Mouse (Mus musculus) E14TG2a.4 (cell line): ENCODE measurements around the gene Cnpy4.

Experiments
- H3K27me3 ChIP-seq: 2 replicates; pipeline ENCODE4 v1.6.1; 2014; ENCODE audit warnings: low read length, control low read depth; ENCODE audit not compliant: insufficient read depth
- H3K36me3 ChIP-seq: 2 replicates; pipeline ENCODE4 v1.6.1; 2014; ENCODE audit warnings: low read length, control low read depth; ENCODE audit not compliant: insufficient read depth
- H3K4me1 ChIP-seq: replicated peaks from 2 replicates; pipeline ENCODE4 v1.6.1; 2014; ENCODE audit warnings: low read depth, low read length, control low read depth
- H3K4me3 ChIP-seq: replicated peaks from 2 replicates; pipeline ENCODE4 v1.5.1; 2014; ENCODE audit warnings: mild to moderate bottlenecking, low read length
- H3K9me3 ChIP-seq: 2 replicates; pipeline ENCODE4 v1.6.1; 2014; ENCODE audit warnings: low read length, control low read depth
- CTCF ChIP-seq: conservative IDR thresholded peaks from 2 replicates; pipeline ENCODE4 v1.5.1; 2014; ENCODE audit warnings: low read length
- NANOG ChIP-seq: IDR thresholded peaks from 2 replicates; pipeline ENCODE4 v1.6.1; 2014; ENCODE audit warnings: borderline replicate concordance, low read length, mixed read lengths
- POU5F1 ChIP-seq: IDR thresholded peaks from 2 replicates; pipeline ENCODE4 v1.6.1; 2014; ENCODE audit warnings: low read length, borderline replicate concordance

Gene Cnpy4

DNA sequence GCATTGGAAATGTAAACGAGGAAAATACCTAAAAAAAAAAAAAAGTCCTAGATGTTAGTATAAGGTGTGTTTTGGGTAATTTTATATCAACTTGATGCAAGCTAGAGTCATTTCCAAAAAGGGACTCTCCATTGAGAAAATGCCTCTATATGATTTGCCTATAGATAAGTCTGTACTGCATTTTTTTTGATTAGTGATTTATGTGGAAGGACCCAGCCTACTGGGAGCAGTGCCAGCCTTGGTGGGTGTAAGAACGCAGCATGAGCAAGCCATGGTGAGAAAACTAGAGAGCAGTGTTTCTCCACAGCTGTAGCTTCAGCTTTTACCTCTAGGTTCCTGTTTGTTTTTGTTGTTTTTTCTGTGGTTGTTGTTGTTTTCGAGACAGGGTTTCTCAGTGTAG lies 36.0 kb downstream of the Cnpy4 start:
- no peaks in the 10 kb centered on the region for H3K27me3 ChIP-seq
- H3K4me1 ChIP-seq = no peaks in the 10 kb centered on the region
- H3K9me3 ChIP-seq = no peaks in the 10 kb centered on the region
- no peaks in the 10 kb centered on the region for H3K36me3 ChIP-seq
- no peak overlapping the region for H3K4me3 ChIP-seq
- TF ChIP-seq POU5F1 = no peak
- TF ChIP-seq CTCF = no peak
- no peak for TF ChIP-seq NANOG

DNA sequence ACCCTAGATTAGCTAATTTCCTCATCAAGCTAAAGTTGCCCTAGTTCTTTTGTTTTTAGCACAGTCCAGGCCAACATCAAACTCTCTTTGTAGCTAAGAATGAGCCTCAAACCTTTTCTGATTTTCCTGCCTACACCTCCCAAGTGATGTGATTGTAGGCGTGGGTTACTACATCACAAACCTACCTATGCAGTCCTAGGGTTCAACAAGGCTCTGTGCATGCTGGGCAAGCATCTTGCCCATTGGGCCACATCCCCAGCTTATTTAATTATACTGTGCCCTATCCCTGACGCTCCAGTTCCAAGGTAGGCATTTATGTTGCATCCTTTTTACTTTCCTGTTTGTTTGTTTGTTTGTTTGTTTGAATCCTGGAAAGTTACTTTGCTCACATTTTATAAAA lies 38.4 kb downstream of the Cnpy4 start, which contains the start of gene Nxpe5:
Gene Nxpe5, plus strand, starts transcription at position 199 of the 400 bp plus-strand sequence.
- Histone ChIP-seq H3K36me3 (no peaks in the 10 kb centered on the region), H3K4me1 (no peaks in the 10 kb centered on the region), H3K4me3 (no peak within 1 kb of the TSS), H3K27me3 (no peaks in the 10 kb centered on the region), H3K9me3 (no peaks in the 10 kb centered on the region)
- TF ChIP-seq NANOG = no peak
- no peak for TF ChIP-seq CTCF
- no peak for TF ChIP-seq POU5F1

DNA sequence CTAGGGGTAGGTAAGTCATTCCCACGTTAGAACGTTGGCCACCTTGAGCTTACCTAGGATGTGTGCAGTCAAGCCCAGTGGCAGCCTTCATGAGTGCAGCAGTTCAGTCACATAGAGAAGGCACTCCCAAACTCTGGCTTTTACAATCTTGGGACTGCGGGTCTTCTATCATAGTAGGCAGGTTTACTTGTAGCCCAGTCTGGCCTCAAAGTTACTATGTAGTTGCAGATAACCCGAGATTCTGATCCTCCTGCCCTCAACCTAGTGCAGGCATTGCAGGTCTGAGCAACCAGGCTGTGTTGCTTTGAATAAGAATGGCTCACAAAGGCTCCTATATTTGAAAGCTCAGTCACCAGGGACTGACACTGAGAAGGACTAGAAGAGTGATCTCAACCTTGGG lies 39.2 kb downstream of the Cnpy4 start:
- Histone ChIP-seq H3K4me3 (no peak overlapping the region), H3K36me3 (no peaks in the 10 kb centered on the region), H3K4me1 (no peaks in the 10 kb centered on the region), H3K9me3 (no peaks in the 10 kb centered on the region), H3K27me3 (no peaks in the 10 kb centered on the region)
- TF ChIP-seq NANOG (no peak), POU5F1 (no peak)

DNA sequence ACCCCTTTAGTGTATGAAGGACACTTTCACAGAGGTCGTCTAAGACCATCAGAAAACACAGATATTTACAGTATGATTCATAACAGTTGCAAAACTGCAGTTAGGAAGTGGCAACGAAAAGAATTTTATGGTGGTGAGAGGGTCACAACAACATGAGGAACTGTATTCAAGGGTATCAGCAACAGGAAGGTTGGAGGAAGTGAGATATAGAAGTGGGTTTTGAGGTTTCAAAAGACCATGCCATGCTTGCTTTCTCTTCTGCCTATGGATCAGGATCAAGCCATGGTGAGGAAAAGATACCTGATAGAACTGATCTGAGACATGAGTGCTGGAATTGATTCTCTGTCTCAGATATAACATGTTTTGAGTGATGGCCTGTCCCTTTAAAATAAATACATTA lies 40.1 kb downstream of the Cnpy4 start:
- TF ChIP-seq CTCF (no peak), POU5F1 (no peak), NANOG (no peak)
- no peaks in the 10 kb centered on the region for H3K9me3 ChIP-seq
- H3K27me3 ChIP-seq = no peaks in the 10 kb centered on the region
- no peaks in the 10 kb centered on the region for H3K36me3 ChIP-seq
- no peak overlapping the region for H3K4me3 ChIP-seq
- no peaks in the 10 kb centered on the region for H3K4me1 ChIP-seq

DNA sequence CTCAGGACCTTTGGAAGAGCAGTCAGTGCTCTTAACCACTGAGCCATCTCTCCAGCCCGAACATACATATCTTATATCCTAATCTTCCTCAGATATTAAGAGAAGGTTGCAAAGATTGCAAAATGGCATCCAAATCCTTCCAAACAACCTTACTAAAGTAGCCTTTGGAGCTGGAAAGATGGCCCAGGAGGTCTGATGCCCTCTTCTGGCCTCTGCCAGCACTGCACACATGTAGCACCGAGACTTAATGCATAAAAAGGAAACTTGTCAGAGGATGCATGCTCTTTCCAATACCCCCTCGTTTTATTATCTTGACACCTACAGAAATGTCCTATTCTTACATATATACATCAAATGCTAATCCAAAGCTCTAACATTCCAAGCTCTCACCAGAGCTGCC lies 40.7 kb downstream of the Cnpy4 start:
- H3K4me3 ChIP-seq = no peak overlapping the region
- TF ChIP-seq CTCF (peak; percentile 99), POU5F1 (no peak)
- H3K36me3 ChIP-seq = no peaks in the 10 kb centered on the region
- no peaks in the 10 kb centered on the region for H3K9me3 ChIP-seq
- H3K27me3 ChIP-seq = no peaks in the 10 kb centered on the region
- no peaks in the 10 kb centered on the region for H3K4me1 ChIP-seq

DNA sequence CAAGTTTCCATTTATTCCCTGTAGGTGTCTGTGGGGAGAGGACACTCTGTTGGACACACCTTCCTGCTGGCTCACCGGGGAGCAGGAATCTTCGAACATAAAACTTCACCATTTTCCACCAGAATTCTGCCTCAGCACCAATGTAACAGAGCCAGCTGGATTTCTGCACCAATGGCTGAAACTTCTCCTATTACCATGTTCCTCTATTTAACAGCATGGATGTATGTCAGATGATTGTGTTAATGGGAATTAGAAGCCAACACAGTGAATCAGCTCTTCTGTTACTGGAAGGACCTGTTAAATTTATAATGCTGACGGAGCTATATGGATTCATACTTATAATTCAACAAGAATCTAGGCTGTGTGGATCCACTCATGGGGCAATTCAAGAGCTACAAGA lies 42.2 kb downstream of the Cnpy4 start:
- Histone ChIP-seq H3K36me3 (no peaks in the 10 kb centered on the region), H3K9me3 (no peaks in the 10 kb centered on the region), H3K27me3 (no peaks in the 10 kb centered on the region), H3K4me1 (no peaks in the 10 kb centered on the region), H3K4me3 (no peak overlapping the region)
- TF ChIP-seq POU5F1 (no peak), CTCF (no peak), NANOG (no peak)

DNA sequence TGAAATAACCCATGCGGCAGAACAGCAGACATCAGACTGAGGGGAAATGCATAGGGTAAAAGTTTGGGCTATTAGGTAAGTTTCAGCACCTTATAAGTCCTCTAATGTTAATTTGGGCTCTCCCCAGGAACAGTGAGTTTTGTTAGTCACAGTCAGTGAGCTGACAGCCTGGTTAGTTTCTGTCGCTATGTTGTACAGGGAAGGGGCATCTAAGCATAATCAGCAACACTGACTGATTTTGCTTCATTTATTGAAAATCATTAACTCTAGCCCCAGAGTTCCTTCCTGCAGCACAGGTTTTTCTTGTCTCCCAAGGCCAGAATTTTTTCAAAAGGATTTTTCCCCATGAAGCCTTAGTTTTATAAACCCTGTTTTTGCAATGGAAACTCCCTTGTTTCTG lies 46.5 kb downstream of the Cnpy4 start:
- Histone ChIP-seq H3K4me1 (no peaks in the 10 kb centered on the region), H3K27me3 (no peaks in the 10 kb centered on the region), H3K9me3 (no peaks in the 10 kb centered on the region), H3K4me3 (no peak overlapping the region), H3K36me3 (no peaks in the 10 kb centered on the region)
- no peak for TF ChIP-seq CTCF

DNA sequence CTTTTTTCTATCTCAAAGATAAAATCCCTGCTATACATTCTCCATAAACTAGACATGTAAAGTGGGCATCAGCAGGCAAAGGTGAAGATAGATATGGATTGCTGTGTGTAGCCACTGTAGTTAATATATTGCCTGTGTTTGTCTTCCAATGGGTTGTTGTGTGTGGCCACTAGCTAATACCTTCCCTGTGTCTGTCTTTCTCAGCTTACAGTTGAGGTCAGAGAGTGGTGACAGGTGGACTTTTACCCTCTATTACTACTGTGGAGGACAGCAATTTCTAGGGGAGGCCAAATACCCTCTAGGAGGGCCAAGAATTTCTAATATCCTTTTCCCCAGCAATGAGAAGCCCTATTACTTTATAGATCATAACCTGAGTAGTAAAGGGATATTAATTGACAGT lies 46.9 kb downstream of the Cnpy4 start:
- H3K4me1 ChIP-seq = no peaks in the 10 kb centered on the region
- H3K36me3 ChIP-seq = no peaks in the 10 kb centered on the region
- H3K4me3 ChIP-seq = no peak overlapping the region
- H3K9me3 ChIP-seq = no peaks in the 10 kb centered on the region
- TF ChIP-seq POU5F1 (no peak), NANOG (no peak), CTCF (no peak)
- no peaks in the 10 kb centered on the region for H3K27me3 ChIP-seq

DNA sequence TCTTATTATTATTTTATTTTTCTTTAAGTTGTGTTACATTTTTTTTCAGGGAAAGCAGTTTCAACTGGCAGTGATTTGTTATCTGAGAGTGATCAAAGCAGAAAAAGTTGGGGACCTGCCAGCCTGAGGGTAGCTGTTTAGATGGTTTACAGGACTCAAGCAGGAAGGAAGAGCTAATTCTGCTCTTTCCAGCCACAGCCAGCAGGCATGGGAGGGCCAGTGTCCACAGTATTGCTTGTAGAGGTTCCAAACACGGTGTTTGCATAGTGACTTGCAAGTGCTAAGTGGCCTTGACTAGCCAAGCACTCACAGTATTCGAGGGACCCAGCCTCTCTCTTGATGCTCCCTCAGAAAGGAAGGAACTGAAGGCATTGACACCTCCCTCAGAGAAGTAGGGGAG lies 54.2 kb downstream of the Cnpy4 start:
- H3K4me3 ChIP-seq = no peak overlapping the region

More for the DNA sequence above, 54.2 kb downstream of the Cnpy4 start:
- H3K4me1 ChIP-seq = no peaks in the 10 kb centered on the region
- TF ChIP-seq NANOG = no peak
- TF ChIP-seq POU5F1 = no peak
- TF ChIP-seq CTCF = no peak
- no peaks in the 10 kb centered on the region for H3K9me3 ChIP-seq
- peaks cover 2% of the 10 kb centered on the region; the same call in 1 of the 2 replicates for H3K27me3 ChIP-seq
- no peaks in the 10 kb centered on the region for H3K36me3 ChIP-seq
